Mouse (Mus musculus): ENCODE measurements at regions not wholly inside any gene's neighbourhood (a gene's known extent, or its start where the extent isn't known, plus 50 kb on each side); places are given as distances from the start of the nearest gene placed in this dataset.

DNA sequence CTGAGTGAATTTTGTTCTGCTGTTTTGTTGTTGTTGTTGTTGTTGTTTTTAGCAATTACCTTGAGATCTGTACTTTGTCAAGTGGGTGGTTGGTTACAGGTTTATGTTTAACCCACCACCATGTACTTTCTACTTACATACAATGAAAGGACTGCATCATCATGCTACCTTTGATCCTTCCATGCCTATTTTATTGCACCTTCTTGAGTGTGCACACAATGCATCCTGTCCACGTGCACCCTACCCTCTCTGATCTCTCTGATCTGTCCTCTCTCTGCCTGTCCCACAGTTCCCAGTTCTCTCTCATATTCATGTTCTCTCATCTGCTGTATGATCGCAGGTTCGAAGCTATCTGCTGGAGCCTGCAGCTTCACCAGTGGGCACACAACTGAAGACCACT lies 59.9 kb upstream of the Gas1 start:
- no peak for DNase-seq (ENCODE audit: low spot score in 2 of 2)

- no peak for DNase-seq (ENCODE audit: low spot score in 2 of 2)
Observed at GRCm38 (mm10) chr13:60242447-60243109, 65.4 kb upstream of the Gas1 start.

GRCm38 (mm10) chr13:60243110-60243481 lies 65.9 kb upstream of the Gas1 start:
- no peak for DNase-seq (ENCODE audit: low spot score in 2 of 2)

DNA sequence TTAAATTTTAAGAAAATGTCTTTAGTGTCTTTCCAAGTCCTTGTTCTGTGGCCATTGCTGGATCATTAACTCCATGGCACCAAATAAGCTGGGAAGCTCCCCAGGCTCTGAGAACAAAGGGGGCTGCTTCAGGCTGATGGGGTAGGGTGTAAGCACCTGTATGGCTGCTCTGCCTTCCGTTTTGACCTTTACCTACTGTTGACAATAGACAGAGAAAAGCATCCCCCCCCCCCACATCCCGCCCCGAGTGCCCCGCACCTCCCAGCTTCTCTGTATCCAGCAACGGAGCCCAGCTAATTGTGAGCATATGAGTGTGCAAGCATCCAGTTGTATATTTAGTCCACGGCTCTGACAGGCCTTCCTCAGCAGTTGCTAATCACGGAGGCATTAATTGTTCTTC lies 78.0 kb upstream of the Gas1 start:
- DNase-seq (ENCODE audit: low spot score in 2 of 2) = no peak

DNA sequence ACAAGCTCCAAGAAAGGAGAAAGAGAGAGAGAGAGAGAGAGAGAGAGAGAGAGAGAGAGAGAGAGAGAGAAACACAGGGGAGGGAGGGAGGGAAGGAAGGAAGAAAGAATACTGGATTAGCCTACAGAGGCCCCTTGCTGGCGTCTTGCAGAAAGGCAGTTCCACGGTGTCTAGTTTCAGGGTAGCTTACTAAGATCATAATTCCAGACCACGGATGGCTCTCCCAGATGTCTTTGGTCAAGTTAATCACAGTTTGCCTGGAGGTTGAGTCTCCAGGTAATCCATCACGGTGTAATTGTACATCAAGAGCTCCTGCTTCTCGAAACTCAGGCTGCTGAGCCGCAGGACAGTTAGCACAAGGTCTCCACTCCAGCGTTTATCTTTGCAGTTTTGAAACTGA lies 78.5 kb upstream of the Gas1 start:
- no peak for DNase-seq (ENCODE audit: low spot score in 2 of 2)

- no peak for DNase-seq (ENCODE audit: low spot score in 2 of 2)
Observed at GRCm38 (mm10) chr13:60256997-60257396, 79.8 kb upstream of the Gas1 start.

GRCm38 (mm10) chr13:60257878-60258277 lies 80.7 kb upstream of the Gas1 start:
- DNase-seq (ENCODE audit: low spot score in 2 of 2) = no peak

GRCm38 (mm10) chr13:60262449-60263028 lies 85.4 kb upstream of the Gas1 start:
- no peak for DNase-seq (ENCODE audit: low spot score in 2 of 2)

GRCm38 (mm10) chr13:60264504-60264903 lies 87.3 kb upstream of the Gas1 start:
- DNase-seq (ENCODE audit: low spot score in 2 of 2) = no peak

DNA sequence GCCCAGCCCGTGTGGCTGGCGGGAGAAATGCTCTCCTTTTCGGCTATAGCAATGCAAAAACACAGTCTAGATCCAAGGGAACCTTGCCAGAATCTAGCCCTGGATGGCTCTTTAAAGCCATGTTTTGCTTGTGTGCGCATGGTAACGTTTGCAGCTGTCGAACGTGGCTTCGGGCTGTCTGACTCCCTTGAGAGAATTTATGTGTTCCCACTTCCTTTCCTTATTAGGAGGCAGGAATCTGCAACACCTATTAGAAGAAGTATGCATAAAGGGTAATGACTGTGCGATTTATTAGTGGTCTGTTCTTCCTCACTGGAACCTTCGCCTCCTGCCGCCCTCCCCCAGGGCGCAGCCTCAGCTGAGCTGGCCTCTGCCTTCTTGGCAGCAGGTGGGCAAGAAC lies 90.4 kb upstream of the Gas1 start:
- DNase-seq (ENCODE audit: low spot score in 2 of 2) = no peak

DNA sequence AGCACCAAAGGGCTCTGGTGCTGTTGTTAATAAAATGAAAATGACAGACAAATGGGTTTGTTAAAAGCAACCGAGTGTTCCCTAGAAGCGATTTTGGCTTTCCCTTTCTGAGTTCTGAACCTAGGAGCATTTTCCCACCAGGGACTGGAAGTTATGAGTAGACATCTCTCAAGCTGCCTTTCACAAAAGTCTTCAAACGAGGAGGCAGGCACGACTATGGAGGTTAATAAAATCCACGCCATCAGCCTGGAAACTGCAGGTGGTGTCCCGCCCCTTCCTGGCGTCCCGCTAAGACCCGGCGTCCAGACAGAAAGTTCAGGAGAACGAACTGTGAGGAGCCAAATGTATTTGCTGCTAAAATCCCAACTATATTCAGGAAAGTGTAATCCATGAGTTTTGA lies 91.1 kb upstream of the Gas1 start:
- no peak for DNase-seq (ENCODE audit: low spot score in 2 of 2)

DNA sequence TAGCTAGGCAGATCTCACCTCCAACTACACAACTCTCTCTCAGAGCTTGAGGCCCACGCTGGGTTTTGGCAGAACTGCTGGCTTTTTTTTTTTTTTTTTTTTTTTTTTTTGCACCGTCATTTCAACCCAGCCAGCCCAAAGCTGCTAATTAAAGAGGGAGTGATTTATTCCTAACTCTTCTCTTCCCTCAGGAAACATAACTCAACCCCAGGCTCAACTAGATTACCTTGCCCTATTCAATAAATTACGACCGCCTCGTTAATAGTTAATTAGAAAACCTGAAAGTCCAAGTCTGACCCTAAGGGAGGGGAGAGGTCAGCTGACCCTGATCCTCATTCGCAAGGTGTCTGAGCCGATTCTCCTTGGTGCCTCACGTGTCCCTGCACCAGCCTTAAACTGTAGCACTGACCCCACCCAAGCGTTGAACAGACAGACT lies 92.3 kb upstream of the Gas1 start:
- no peak for DNase-seq (ENCODE audit: low spot score in 2 of 2)

DNA sequence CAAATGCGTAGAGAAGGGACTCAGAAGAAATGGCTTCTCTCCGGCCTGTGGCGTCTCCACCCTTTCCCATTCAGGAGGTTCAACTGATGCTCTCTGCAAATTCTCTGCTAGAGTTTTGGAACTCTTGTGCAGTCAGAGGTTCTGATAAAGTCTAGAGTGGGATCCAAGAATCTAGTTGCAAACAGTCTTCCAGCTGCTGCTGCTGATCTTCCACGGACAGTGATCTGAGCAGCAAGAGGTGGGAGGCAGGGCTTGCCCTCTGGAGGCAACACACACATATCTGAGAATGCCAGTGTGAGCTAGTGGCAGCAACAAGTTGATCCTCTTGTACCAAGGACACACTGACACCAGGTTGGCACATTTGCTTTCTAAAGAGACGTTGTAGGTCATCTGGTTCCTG lies 93.4 kb upstream of the Gas1 start:
- DNase-seq (ENCODE audit: low spot score in 2 of 2) = no peak

DNA sequence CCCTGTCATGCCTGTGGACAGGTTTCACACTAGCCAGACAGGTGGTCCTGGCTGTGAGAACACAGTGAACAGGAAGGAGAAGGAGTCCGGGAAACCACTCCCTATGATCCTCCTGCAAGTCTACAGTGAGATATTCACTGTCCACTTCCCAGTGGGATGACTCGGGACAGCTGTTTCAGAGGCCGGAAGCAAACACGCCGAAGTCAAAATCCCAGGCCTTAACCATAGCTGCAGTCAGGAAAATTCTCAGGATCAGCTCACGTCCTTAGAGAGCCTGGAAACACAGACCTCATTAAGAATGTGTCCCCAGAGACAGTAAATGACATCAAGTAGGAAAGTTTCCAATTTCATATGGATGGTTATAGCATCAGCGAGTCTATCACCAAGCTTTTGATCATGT lies 96.2 kb upstream of the Gas1 start:
- DNase-seq (ENCODE audit: low spot score in 2 of 2) = no peak

- no peak for DNase-seq (ENCODE audit: low spot score in 2 of 2)
Observed at GRCm38 (mm10) chr13:60282543-60283251, 105.5 kb upstream of the Gas1 start.

DNA sequence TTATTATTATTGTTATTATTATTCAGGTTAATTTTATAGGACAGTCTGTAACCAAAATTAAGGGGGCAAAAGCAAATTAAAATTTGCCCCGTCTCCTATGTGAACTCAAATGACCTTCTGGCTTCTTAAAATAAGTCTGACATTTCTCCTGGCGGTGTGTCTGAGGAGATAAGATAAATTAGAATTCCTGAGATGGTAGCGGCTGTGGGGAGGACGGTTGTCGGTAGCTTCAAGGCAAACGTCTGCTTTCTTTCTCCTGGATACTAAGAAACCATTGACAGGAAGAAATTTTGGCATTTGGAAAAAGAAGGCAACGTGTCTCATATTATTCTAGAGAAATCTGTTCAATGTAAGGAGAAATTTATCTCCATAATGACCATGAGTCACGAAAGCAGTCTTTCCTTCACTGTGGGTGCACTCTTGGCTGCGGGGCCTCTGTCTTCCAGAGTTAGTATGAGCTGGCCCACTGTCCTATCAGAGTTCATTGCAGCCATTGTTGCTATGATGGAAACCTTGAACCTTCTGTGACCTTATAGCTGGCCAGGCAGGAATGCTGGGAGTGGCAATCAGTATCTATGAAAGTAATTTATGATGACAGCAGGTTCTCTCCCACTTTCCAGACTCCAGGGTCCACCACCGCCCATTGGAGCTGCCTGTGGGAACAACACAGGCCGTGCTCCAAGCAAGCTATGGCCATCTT lies 109.5 kb upstream of the Gas1 start:
- no peak for DNase-seq (ENCODE audit: low spot score in 2 of 2)

- DNase-seq (ENCODE audit: low spot score in 2 of 2) = no peak
Observed at GRCm38 (mm10) chr13:60289650-60290049, 112.5 kb upstream of the Gas1 start.

DNA sequence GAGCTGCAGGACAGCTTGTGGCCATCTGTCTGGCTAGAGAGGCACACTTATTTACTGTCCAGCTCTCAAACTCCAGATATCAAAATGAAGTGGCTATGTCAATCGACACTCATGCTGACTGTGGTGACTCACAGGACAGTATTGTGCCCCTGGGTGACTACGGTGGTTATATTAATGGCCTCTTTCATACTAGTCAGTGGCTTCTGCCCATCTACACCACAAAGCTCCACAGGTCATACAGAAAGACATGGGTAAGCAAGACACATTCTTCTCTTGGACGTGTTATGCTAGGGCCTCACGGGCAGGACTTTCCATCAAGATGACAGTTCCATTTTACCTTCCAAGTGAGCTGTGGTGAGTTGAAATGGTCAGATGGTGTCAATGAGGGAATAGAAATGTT lies 113.7 kb upstream of the Gas1 start:
- no peak for DNase-seq (ENCODE audit: low spot score in 2 of 2)

GRCm38 (mm10) chr13:60291344-60291743 lies 114.2 kb upstream of the Gas1 start:
- no peak for DNase-seq (ENCODE audit: low spot score in 2 of 2)

GRCm38 (mm10) chr13:60296201-60296895 lies 119.2 kb upstream of the Gas1 start:
- no peak for DNase-seq (ENCODE audit: low spot score in 2 of 2)

GRCm38 (mm10) chr13:60296896-60297275 lies 119.7 kb upstream of the Gas1 start:
- no peak for DNase-seq (ENCODE audit: low spot score in 2 of 2)

DNA sequence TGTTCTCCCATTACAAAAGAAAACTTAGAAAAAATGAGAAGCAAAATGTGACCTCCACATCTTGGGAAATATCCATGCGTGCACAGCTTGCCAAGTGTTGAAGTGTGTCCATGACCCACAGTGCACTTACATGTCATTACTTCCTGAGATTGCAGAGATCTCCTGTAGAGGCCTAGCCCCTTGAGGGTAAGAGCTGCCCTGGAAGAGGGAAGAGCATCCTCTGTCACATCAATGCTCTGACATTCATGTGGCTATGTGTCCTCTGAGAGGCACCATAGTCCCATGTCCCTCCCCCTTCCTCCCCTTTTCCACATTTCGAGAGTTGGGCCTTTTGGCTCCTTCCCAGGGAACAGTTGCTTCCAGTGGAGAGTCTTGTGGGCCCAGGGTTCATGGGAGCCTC lies 121.4 kb upstream of the Gas1 start:
- DNase-seq (ENCODE audit: low spot score in 2 of 2) = no peak
